Mouse (Mus musculus) CD4-positive, CD25-positive, alpha-beta regulatory T cell, adult 2 months (primary cell): Measurements from ENCODE around the gene Duxf3.
"Not testable (repeated sequence)": the region's sequence is repeated elsewhere in the genome, so short reads cannot be mapped to it uniquely, and the experiment has no call there.

Experiments
- DNase-seq: peaks from one replicate; pipeline ENCODE4 v3.0.0-alpha.2; 2012; ENCODE audit warnings: low read depth, low spot score

Gene Duxf3

GRCm38 (mm10) chr10:58223161-58223560 is 9.3 kb downstream of the Duxf3 start:
- DNase-seq: not testable (repeated sequence)

GRCm38 (mm10) chr10:58221571-58221970 is 10.9 kb downstream of the Duxf3 start:
- not testable (repeated sequence) for DNase-seq

GRCm38 (mm10) chr10:58220726-58221125 is 11.7 kb downstream of the Duxf3 start:
- DNase-seq: peak; percentile 19

GRCm38 (mm10) chr10:58217366-58217765 is 15.1 kb downstream of the Duxf3 start:
- DNase-seq: no peak

- DNase-seq: no peak
These were observed 17.1 kb downstream of the Duxf3 start for GRCm38 (mm10) chr10:58215353-58215752.

- DNase-seq: no peak
These were observed 17.5 kb downstream of the Duxf3 start for GRCm38 (mm10) chr10:58214934-58215333.

- no peak for DNase-seq
These were observed 18.0 kb downstream of the Duxf3 start for GRCm38 (mm10) chr10:58214497-58214896.

- DNase-seq: no peak
These were observed 20.2 kb downstream of the Duxf3 start for GRCm38 (mm10) chr10:58212230-58212629.

- no peak for DNase-seq
These were observed 21.3 kb downstream of the Duxf3 start for GRCm38 (mm10) chr10:58211213-58211612.

GRCm38 (mm10) chr10:58210514-58210913 is 22.0 kb downstream of the Duxf3 start:
- DNase-seq: no peak

- no peak for DNase-seq
These were observed 22.6 kb downstream of the Duxf3 start for GRCm38 (mm10) chr10:58209710-58210467.

- DNase-seq: no peak
These were observed 25.7 kb downstream of the Duxf3 start for GRCm38 (mm10) chr10:58206639-58207404.

- no peak for DNase-seq
These were observed 26.5 kb downstream of the Duxf3 start for GRCm38 (mm10) chr10:58205986-58206385.
